Mouse (Mus musculus) skeletal muscle tissue, adult 2 months (tissue): ENCODE results near the gene Tbrg4.

Source experiments
- DNase-seq: peaks from one replicate; pipeline ENCODE4 v3.0.0-alpha.2; 2012; ENCODE audit warnings: low read depth, low spot score

Gene Tbrg4

GRCm38 (mm10) chr11:6624619-6625382, 1.1 kb downstream of the Tbrg4 start:
- no peak for DNase-seq

DNA sequence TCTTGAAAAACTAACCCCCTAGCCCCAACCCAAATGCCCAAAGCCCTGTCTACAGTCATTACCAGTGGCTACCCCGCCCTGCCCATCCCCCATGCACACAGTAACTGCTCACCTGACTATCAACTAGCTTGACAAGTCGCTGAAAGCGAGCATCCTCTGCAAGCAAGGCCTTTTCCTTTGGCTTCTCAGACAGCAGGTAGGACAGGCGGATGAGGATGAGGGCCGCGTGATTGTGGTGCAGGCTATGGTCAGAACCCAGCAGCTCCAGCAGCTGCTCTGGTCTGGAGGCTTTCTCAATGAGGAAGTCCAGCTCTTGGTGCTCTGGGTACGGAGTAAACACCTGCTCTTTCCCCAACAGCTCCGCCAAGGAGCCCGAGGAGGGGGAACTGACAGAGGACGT, 2.2 kb downstream of the Tbrg4 start:
- no peak for DNase-seq

DNA sequence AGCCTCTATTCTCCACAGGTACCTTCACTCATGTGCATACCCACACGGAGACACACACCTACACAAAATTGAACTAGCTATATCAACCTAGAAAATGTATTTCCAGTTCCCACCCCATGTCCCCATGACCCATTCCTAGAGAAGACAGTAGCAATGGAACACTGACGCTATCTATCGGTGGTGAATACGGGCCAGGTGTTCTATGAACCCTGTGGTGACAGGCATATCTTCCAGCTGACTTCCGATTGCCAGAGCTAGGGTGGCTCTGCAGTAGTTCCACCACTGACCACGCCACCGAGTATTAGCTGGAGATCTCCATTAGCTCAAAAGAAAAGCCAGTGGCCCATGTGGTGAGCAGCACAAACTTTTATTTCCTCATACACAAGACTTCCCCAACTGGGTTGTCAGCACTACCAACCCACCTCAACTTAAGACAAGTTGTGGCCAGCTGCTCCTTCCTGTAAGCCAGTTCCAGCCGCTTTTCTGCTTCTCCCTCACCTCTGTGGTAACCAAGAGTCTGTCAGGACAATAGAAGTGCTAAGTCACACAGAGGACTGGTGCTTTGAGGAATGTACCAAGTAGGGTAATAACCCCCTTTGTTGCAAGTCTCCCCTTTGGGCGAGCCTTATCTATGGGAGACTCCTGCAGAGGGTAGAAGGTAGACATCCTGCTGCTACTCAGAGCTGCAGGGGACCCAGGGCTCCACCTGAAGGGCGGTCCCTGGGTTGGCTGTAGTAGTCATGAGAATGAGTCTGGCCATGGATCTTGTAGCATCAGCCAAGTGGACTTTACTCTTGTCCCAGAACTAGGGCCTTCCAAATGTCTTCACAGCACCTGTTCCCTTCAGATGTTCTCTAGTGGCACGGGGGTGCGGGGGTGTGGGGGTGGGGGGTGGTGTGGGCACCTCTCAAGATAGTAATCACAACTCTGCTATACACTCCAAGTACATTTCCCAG, 10.3 kb downstream of the Tbrg4 start:
- no peak for DNase-seq

GRCm38 (mm10) chr11:6605491-6606399, 20.1 kb downstream of the Tbrg4 start, which contains the start of gene Nacad:
Gene Nacad, minus strand, starts transcription at chr11:6606053.
- DNase-seq: no peak

- DNase-seq: no peak
Measured at GRCm38 (mm10) chr11:6605021-6605481, 20.8 kb downstream of the Tbrg4 start.

- DNase-seq: no peak
Measured at GRCm38 (mm10) chr11:6604604-6604936, 21.3 kb downstream of the Tbrg4 start.

DNA sequence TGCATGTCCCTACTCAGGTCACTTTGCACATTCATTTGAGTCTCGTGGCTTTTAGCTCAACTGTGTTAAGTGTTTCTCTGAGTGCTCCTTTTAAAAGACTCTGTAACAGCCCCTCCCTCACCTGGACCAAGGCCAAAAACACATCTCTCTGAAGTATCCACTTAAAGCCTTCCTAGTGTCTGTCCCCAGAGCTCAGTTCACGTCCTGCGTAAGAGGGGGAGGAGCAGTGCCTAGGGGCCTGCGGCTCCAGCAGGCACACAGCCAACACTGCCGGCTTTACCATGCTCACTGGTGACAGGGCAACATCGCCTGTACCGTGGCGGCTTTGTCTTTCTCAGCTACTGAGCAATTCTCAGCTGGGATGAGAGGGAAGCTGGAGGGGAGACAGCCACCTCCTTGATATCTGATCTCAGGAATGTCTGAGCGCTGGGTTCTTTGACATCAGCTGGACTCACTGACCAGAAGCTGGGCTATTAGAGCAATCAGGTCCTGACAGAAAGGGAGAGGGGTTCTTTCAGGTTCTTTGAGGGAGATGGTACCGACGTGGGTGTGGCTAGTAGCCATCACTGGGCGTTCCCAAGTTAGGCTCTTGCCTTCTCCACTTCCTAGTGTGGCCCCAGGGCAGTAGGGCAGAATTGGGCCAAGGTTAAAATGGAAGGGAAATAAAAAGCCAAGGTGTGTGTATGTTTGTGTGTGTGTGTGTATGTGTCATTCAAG, 21.8 kb downstream of the Tbrg4 start:
- DNase-seq: no peak

DNA sequence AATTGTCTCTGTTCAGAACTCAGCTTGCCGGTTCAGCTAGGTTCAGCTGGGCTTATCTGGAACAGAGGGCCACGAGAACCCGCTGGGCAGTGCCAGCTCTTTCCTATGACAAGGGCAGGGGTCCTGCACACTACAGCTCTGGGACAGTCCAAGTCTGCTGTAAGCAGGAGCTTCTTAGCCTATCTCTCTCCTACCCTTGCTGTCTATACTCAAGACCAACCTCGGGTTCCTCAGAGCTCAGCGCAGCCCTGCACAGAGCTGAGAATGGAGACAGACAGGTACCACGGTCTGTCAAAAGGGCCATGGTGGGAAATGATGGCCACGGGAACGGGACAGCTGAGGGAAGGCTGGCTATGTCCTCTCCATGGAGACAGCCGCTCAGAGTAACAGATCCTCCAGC, 22.6 kb downstream of the Tbrg4 start:
- no peak for DNase-seq

DNA sequence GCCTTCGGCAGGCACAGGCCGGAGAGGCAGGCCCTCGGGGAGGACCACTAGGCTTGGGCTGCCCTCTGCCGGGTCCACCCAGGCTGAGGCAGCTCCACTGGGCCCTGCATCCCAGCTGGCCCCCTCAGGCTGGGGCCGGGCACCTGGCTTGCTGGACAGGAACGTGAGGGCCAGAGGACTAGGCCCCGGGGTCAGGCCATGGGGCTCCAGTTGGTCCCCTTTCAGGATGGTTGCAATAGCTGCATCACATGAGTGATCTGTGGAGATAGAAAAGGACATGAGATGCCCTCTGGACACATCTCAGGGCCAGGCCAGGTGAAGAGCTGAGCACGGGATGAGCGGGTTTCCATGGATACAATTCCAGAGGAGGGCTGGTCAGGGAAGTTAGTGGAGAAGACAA, 23.2 kb downstream of the Tbrg4 start:
- DNase-seq: no peak

GRCm38 (mm10) chr11:6601649-6602480, 24.0 kb downstream of the Tbrg4 start:
- no peak for DNase-seq

DNA sequence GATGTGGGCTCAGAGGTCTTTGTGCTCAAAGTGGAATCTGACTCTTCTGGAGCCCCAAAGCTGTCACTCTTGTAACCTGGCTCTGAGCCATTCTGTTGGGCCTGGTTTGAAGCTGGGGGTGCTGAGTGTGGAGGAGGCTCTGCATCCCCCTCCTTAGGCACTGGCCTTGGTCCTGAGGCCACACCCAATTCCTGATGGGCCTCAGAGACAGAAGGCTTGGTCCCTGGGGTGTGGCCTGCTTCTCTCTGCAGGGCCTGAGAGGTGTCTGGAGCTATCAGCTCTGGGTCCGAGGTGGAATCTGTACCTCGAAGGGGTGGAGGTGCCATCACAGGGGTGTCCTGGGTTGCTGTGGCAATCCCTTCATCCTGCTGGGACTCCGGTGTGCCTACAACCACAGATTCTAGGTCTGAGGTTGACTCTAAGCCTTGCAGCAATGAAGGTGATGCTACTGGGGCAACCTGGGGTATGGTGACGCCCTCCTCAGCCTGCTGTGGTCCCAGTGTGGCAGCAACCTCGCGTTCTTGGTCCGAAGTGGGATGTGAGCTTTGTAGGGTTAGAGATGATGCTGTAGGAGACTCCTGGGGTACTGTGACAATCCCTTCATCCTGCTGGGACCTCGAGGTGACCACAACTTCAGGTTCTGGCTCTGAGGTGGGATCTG, 25.5 kb downstream of the Tbrg4 start:
- DNase-seq: no peak

DNA sequence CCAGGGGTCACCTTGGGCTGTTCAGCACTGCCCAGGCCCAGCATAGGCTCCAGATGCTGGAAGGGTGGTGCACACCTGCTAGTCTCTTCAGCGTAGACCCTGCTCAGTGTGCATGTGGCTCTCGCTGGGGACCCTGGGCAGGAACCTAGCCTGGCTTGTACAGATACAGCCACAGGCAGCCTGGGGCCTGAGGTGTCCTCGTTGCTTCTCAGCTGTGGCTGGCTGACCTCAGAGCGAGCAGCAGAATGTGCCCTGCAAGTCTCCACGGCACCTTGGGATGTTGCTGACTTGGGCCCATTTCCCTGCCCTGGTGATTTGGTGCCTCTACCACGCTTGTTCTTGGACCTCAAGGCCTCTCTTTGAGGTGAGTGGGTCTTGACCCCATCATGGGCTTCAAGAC, 26.0 kb downstream of the Tbrg4 start:
- DNase-seq: no peak

DNA sequence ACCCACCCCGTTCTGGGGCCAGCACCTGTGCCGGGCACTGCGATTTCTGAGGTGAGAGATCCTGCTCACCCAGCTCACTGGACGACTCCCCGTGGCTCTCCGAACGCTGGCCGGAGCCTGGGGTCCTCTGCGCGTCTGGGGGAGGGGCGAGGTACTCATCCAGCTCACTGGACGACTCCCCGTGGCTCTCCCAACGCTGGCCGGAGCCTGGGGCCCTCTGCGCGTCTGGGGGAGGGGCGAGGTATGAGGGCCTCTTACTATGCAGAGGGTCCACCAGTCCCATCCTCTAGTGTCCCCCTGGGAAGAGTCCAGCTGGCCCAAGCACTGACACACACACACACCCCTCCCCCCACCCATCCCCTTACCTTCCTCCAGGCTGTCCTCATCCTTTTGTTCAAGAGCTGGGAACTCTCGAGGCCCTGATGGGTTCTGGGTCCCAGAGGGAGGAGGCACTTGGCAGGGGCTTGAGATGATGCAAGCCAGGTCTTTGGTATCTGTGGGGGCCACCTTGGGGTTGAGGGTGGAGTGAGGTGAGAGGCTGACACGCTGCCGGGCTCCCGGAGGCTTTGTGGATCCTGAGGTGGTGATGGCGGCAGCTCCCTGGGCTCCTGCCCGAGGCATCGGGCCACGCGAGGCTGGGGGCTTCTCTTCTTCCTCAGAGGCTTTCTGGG, 26.7 kb downstream of the Tbrg4 start:
- no peak for DNase-seq

- DNase-seq: peak; percentile 32
Measured at GRCm38 (mm10) chr11:6598191-6598889, 27.5 kb downstream of the Tbrg4 start.

DNA sequence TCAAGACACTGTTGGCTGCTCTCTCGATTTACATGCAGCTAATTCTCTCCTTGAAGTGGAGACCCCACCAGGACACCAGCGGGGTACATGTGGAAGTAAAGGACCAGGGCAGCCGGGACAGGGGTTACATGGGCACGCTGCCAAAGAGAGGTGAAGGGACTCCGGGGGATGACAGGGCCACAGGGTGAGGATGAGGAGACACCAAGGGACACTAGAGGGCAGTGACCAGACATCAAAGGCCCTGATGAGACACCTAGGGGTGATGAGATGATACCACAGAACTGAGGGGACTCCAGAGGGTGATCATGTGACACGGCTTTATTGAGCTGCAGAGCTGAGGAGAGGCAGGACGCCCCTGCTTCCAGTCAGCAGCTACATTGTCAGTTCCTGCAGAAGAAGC, 28.3 kb downstream of the Tbrg4 start:
- no peak for DNase-seq

DNA sequence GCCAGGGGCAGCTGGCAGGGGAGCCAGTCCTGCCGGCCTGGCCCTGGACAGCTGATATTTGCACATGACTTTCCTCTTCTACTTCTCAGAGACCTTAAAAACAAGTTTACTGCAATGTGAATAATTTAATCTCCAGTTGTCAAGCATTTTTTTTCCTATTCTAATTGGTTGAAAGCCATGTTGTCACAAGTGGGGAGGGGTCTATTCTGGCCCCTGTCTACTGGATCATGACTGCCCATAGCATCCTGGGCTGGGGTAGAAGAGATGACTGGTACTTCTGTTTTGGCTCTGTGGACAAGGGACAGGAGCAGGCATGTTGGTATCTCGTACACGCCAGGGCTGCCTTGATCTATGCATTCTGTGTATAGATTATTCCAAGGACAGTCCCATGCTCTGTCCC, 29.3 kb downstream of the Tbrg4 start:
- no peak for DNase-seq

GRCm38 (mm10) chr11:6596205-6596604, 29.7 kb downstream of the Tbrg4 start:
- no peak for DNase-seq

DNA sequence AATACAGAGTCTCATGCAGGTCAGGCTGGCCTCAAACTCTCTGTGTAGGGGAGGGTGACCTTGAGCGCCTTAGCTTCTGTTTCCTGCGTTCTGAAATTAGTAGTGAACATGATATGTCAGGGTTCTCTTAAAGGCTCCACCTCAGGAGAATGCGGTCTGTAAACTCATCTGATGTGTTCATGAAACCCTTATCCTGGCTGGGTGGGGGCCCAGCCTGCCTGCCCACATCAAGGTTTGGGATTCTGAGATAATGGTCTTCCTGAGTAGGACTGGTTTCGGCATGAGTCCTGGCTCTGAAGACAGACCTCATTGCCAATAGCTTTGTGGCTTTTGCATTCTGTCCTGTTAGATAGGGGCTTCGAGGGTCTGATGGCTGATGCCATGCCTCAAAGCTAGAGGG, 30.5 kb downstream of the Tbrg4 start:
- DNase-seq: no peak
